Mouse (Mus musculus) G1E (cell line): ENCODE measurements at regions not wholly inside any gene's neighbourhood (a gene's known extent, or its start where the extent isn't known, plus 50 kb on each side); places are given as distances from the start of the nearest gene placed in this dataset.

ENCODE experiments used
- ATAC-seq: 2 replicates; pipeline ENCODE4 v1.8.0; 2016; ENCODE audit warnings: mild to moderate bottlenecking; ENCODE audit not compliant: insufficient number of reproducible peaks, poor library complexity, low FRiP score, severe bottlenecking; ENCODE audit errors: extremely low read depth
- DNase-seq: peaks from one replicate; pipeline ENCODE4 v3.0.0; 2012; ENCODE audit warnings: low spot score
- H3K27me3 ChIP-seq: 2 replicates; pipeline ENCODE4 v1.6.1; 2012; ENCODE audit warnings: mild to moderate bottlenecking, low read length, inconsistent platforms; ENCODE audit not compliant: insufficient read depth
- H3K36me3 ChIP-seq: replicated peaks from 2 replicates; pipeline ENCODE3; 2012; ENCODE audit warnings: mild to moderate bottlenecking, inconsistent platforms
- H3K4me1 ChIP-seq: 2 replicates; pipeline ENCODE4 v1.6.1; 2012; ENCODE audit warnings: low read depth, low read length, inconsistent platforms, mixed read lengths; ENCODE audit not compliant: insufficient read depth
- H3K4me3 ChIP-seq: 2 replicates; pipeline ENCODE4 v1.5.1; 2012; ENCODE audit warnings: low read depth, mild to moderate bottlenecking, inconsistent platforms, low read length, moderate library complexity, mixed read lengths
- H3K9me3 ChIP-seq: replicated peaks from 2 replicates; pipeline ENCODE4 v1.6.1; 2012; ENCODE audit warnings: inconsistent platforms
- CTCF ChIP-seq: IDR thresholded peaks from 2 replicates; pipeline ENCODE4 v1.5.1; 2012; ENCODE audit warnings: low read depth, low read length, inconsistent platforms, mixed read lengths
- GATA1 ChIP-seq: IDR thresholded peaks from 2 replicates; pipeline ENCODE4 v1.6.1; 2012; ENCODE audit warnings: borderline replicate concordance, low read length, inconsistent platforms, mixed read lengths
- GATA2 ChIP-seq: IDR thresholded peaks from 2 replicates; pipeline ENCODE4 v1.6.1; 2012; ENCODE audit warnings: low read depth, low read length, inconsistent platforms, borderline replicate concordance
- POLR2AphosphoS5 ChIP-seq: IDR thresholded peaks from 2 replicates; pipeline ENCODE4 v1.6.1; 2012; ENCODE audit warnings: low read depth, low read length, inconsistent platforms; ENCODE audit not compliant: insufficient replicate concordance
- TAL1 ChIP-seq: conservative IDR thresholded peaks from 2 replicates; pipeline ENCODE4 v1.6.1; 2012; ENCODE audit warnings: low read depth, low read length, inconsistent platforms, mixed read lengths

DNA sequence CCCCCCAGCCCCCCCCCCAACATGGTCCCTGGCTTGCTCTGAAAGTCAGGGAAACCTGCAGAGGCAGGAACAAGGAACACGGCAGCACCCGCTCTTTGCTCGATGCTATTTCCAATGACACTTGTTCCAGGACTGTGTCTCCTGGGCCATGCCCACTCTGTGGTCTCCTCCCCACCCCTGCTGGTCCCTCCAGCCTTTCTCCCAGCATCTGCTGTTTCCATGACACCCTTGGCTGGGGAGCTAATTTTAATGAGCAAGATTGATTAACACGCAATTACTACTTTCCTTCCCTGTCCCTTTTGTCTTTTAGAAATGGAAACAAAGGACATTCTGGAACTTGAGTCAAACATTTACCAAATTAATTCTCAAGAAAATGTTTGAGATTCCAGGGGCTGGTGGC, 83.6 kb upstream of the Igsf21 start:
- Histone ChIP-seq H3K4me1 (no peaks in the 10 kb centered on the region), H3K9me3 (peaks cover 95% of the 10 kb centered on the region), H3K36me3 (no peaks in the 10 kb centered on the region), H3K4me3 (no peak overlapping the region), H3K27me3 (no peaks in the 10 kb centered on the region)
- ATAC-seq (no peak), DNase-seq (no peak)
- TF ChIP-seq TAL1 (no peak), POLR2AphosphoS5 (no peak), CTCF (no peak), GATA1 (no peak), GATA2 (no peak)

DNA sequence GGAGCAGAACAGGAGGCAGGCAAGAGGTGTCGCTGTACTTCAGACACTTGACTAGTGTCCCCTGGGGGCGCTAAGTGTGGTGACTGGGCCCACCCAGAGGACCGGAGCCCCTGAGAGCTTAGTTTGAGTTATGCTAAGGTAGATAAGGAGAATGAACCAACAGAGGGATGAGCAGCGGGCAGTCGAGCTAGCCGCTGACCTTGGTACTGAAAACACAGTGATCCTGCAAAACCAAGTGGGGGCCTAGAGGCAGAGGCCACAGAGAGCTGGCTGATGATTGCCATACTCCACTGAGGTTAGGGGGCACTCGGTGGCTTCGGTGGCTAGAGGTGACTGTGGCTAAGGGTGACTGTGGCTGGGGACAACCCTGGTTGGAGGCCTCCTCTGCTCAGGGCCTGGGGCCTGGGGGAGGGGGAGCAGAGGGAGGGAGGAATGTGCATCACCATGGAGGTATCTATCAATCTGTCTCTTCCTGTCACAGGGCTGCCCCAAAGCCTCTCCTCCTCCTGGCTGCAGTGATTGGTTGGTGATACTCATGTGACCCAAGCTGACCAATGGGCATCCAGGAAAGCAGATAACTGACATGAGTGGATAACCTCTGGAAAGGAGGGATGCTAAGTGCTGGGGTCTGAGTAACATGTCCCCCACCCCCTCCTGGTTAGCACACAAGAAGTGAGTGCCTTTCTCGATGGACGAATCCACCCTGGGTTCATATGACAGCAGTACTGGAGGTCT, 80.3 kb upstream of the Igsf21 start:
- Histone ChIP-seq H3K36me3 (no peaks in the 10 kb centered on the region), H3K27me3 (no peaks in the 10 kb centered on the region), H3K4me1 (no peaks in the 10 kb centered on the region), H3K9me3 (peaks cover 96% of the 10 kb centered on the region), H3K4me3 (no peak overlapping the region; the same call in 1 of the 2 replicates)
- ATAC-seq (no peak), DNase-seq (no peak)
- TF ChIP-seq GATA1 (no peak), TAL1 (no peak), GATA2 (no peak), CTCF (no peak), POLR2AphosphoS5 (no peak)

DNA sequence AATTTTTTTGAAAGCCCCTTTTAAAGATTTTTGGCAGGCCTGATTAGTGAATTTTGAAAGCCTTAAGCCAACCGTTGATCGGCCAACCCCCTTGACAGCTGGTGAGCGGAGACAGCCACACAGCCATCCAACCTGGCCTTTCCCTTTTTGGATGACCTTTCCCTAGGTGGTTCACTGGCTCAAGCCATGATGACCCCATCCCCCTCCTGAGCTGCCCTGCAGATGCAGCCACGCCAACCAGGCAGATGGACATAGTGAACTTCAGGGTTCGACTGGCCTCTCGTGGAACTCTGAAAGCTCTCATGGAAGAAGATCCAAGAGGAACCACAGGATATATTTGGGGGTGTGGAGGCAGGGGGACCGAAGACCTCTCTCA, 79.1 kb upstream of the Igsf21 start:
- no peaks in the 10 kb centered on the region for H3K4me1 ChIP-seq
- H3K4me3 ChIP-seq: no peak overlapping the region
- peaks cover 96% of the 10 kb centered on the region for H3K9me3 ChIP-seq
- no peaks in the 10 kb centered on the region for H3K36me3 ChIP-seq
- ATAC-seq: no peak
- H3K27me3 ChIP-seq: no peaks in the 10 kb centered on the region
- DNase-seq: no peak
- TF ChIP-seq GATA1 (no peak), CTCF (no peak), GATA2 (no peak)

DNA sequence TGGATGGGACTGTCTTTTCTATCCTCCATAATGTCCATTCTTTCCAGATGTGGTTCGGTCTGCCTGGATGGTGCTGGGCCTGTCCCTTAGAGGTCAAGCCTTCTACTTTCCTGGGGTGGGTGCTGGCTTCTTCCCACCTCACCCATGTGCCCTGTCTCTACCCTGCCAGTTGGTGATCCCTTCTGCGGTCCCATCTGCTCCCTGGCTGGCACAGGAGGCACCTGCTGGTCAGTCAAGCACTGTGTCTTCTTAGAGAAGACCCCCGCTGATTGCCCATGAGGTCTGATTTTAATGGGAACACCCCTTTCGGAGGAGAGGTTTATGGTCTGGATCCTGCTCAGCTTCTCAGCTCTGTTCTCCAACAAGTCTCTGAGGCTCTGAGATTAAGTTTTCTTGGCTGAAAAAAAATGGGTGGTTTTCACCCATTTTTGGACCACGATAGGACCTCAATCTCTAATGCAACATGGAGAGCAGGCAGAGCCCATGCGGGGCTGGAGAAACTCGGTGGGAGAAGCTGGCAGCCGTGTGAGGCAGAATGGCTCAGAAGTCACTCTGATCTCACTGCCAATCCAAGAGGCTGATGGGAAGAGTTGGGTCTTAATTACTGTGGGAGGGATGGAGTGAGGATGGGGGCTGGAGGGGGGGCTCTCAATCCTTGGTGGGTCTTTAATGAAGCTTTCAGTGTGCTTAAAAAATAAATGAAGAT, 78.5 kb upstream of the Igsf21 start:
- Histone ChIP-seq H3K4me1 (no peaks in the 10 kb centered on the region), H3K4me3 (no peak overlapping the region; the same call in 1 of the 2 replicates), H3K9me3 (peaks cover 98% of the 10 kb centered on the region), H3K36me3 (no peaks in the 10 kb centered on the region), H3K27me3 (no peaks in the 10 kb centered on the region)
- DNase-seq (no peak), ATAC-seq (no peak)
- no peak for TF ChIP-seq GATA2
- no peak for TF ChIP-seq POLR2AphosphoS5
- no peak for TF ChIP-seq TAL1
- no peak for TF ChIP-seq GATA1
- no peak for TF ChIP-seq CTCF

DNA sequence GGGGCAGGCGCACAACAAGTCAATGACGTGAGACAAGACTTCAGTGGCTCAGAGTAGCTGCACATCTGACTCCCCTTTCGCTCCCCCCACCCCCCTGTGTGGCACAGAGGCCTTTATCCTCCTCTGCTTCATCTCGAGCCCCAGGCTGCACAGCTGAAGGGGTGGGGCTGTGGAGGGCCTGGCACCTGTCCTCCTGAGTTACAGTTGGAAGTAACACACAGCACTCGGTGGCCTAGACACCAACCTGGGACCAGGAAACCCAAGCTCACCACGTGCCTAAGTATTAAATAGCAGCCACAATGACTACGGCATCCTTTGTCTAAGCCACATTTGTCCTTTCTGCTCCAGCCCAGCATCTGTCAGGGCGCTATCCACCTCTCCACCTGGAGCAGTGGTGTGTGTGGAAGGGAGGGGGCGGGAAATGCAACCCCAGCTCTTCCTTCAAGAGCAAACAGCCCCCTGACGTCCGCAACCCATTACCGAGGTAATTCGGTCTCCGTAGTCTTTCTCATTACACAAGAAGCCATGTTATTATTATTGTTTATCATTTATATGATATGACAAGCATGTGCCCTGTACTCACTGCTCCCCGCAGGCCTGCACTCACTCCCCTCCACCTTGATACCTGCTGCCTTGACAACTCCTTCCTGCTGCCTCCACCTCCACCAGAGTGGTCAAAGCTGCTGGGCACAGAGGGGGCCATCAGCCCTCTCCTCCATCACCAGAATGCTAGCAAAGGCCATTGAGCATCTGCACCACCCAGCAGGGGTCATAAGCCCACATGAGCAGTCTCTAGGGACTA, 73.7 kb upstream of the Igsf21 start:
- H3K9me3 ChIP-seq: peaks cover 97% of the 10 kb centered on the region
- DNase-seq: no peak
- H3K36me3 ChIP-seq: no peaks in the 10 kb centered on the region
- no peaks in the 10 kb centered on the region for H3K4me1 ChIP-seq
- no peaks in the 10 kb centered on the region for H3K27me3 ChIP-seq
- no peak overlapping the region for H3K4me3 ChIP-seq
- TF ChIP-seq POLR2AphosphoS5: no peak
- no peak for ATAC-seq

DNA sequence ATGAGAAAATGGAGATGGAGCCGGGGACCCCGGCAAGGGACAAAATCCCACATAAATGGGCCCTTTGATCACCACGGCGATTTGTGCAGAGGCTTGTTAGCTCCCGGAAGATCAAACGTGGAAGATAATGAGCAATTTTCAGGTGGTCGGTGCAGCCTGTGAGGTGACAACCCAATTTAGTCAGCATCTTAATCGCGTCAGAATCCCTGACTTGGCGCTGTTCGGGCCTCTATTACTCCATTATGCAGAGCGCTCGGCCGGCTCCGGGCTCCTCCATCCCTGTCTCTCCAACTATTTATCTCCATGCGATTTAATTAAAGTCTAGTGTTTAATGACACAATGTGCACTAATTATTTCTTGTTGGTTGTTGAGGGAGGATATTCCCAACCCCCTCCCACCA, 66.1 kb upstream of the Igsf21 start:
- Histone ChIP-seq H3K36me3 (no peaks in the 10 kb centered on the region), H3K9me3 (peaks cover 96% of the 10 kb centered on the region), H3K27me3 (no peaks in the 10 kb centered on the region), H3K4me3 (no peak overlapping the region), H3K4me1 (no peaks in the 10 kb centered on the region)
- no peak for TF ChIP-seq GATA2
- no peak for TF ChIP-seq GATA1
- TF ChIP-seq POLR2AphosphoS5: no peak
- no peak for TF ChIP-seq TAL1
- no peak for TF ChIP-seq CTCF
- ATAC-seq: no peak
- DNase-seq: no peak
